Mouse (Mus musculus): ENCODE data around the gene Tarsl2.

Tarsl2 gene

GRCm38 (mm10) chr7:65735261-65735660 is 90.6 kb downstream of the Tarsl2 start:
- no peak for DNase-seq (ENCODE audit: low read depth, low spot score)

GRCm38 (mm10) chr7:65737286-65738040 is 92.8 kb downstream of the Tarsl2 start:
- peak; percentile 30 for DNase-seq (ENCODE audit: low read depth, low spot score)

All from ZHBTc4 (cell line).